Mouse (Mus musculus) cerebellum, adult 8-10 months (tissue): ENCODE results near the gene Ifit1bl1.
"Not testable (repeated sequence)": the region's sequence is repeated elsewhere in the genome, so short reads cannot be mapped to it uniquely, and the experiment has no call there.

ENCODE experiments used
- DNase-seq: peaks from one replicate; pipeline ENCODE4 v3.0.0; 2022

The Ifit1bl1 gene

GRCm38 (mm10) chr19:34601888-34602287 lies at the start of gene Ifit1bl1:
Gene Ifit1bl1 (minus strand): TSS chr19:34601956.
- DNase-seq: not testable (repeated sequence)

- no peak for DNase-seq
Observed at GRCm38 (mm10) chr19:34650997-34651396, 49.2 kb upstream of the Ifit1bl1 start.

DNA sequence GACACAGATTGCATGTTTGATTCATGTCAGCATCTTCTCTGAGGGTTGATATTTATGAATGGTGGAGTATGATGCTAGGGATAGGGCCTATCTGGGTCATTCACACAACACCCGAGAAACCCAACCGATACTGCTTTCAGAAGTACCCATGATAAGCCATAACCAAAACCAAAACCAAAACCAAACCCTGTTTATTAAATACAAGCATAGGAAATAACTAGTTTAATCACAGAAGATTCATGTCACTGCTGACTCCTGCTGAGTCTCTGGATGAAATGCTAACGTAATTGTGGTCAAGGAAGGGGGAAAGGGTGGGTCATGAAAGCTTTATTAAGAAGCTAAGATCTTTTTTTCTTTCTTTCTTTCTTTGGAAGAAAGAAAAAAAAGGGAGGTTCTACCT lies 48.5 kb upstream of the Ifit1bl1 start:
- no peak for DNase-seq

DNA sequence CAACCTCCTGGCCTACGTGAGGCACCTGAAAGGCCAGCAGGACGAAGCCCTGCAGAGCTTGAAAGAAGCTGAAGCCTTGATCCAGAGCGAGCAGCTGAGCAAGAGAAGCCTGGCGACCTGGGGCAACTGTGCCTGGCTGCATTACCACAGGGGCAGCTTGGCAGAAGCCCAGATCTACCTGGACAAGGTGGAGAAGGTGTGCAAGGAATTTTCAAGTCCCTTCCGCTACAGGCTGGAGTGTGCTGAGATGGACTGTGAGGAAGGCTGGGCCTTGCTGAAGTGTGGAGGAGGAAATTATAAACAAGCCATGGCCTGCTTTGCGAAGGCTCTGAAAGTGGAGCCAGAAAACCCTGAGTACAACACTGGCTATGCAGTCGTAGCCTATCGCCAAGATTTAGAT lies 45.9 kb upstream of the Ifit1bl1 start:
- DNase-seq: not testable (repeated sequence)

- DNase-seq: no peak
Observed at GRCm38 (mm10) chr19:34642616-34643015, 40.9 kb upstream of the Ifit1bl1 start.

DNA sequence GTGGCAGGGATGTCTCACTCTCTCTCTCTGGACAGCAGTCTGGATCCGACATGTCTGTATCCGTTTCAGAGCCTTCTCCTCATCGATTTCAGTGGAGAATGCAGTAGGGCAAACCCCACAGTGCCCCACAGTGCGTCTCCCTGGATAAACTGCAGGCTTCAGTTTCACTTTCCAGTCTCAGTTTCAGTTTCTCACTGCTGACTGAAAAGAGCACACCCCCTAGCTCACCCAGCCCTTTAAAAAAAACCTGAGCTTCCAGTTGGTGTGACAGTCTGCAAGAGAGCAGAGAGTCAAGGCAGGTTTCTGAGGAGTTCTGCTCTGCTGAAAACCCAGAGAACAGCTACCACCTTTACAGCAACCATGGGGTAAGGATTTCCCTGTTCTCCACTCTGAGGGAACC lies 38.9 kb upstream of the Ifit1bl1 start, which contains the start of the genes Ifit1bl2 and Ifit1:
Ifit1bl2 (minus strand) TSS at position 121 of the 400 bp plus-strand sequence.
Ifit1 (plus strand) TSS at position 249 of the 400 bp plus-strand sequence.
- DNase-seq: no peak

DNA sequence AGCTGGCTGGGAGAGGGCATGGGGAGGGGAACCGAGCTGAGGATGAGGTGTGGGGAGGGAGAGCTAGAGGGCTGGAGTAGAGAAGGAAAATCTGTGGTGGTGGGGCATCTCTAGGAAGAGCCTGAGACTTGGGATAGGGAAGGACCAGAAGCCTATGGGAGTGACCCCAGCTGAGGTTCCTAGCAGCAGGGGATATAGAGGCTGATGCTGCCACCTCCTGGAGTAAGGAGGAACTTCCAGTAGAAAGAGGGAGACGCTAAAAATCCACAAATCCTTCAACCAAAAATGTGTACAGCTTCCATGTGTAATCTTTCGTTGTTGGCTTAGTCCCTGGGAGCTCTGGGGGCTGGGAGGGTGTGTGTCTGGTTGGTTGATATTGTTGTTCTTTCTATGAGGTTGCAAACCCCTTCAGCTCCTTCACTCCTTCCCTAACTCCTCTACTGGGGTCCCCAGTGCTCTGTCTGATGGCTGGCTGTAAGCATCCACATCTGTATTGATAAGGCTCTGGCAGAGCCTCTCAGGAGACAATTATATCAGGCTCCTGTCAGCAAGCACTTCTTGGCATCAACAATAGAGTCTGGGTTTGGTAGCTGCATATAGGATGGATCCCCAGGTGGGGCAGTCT lies 35.3 kb upstream of the Ifit1bl1 start:
- DNase-seq: peak; percentile 8

DNA sequence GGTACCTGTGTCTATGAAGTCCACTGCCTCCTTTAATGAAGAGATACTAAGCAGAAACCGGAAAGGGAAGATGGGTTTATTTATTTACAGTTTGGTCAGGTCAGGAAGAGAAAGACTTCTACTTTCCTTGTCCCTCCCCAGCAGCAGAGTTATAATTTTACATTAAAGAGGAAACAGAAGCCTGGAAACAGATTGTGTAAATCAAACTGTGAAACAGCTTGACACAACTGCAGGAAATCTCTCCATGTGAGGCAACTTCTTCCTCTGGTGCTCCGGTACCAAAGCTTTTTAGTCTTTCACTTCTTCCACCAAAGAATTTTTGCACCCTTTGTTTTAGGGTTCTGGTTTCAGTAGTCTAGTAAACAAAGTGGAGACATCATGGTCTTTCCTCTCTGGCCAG lies 31.7 kb upstream of the Ifit1bl1 start:
- DNase-seq: no peak

DNA sequence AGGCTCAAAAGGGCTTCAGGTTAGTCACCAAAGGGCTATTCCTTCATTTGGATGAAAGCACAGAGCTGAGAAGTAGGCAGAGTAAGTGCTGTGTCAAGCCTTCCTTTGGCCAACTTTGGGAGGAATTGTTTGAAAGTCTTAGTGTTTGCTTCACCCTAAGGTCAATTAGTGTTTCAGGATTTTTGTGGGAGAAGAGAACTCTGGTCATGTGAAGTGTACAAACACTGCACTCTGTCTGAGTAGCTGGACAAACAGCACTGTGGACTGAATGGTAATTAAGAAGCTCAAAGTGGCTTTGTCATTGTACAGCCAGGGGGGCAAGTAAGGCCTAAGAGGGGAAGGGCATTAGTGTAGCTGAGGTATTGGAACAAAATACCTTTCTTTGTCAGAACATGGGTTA lies 29.7 kb upstream of the Ifit1bl1 start:
- DNase-seq: no peak

DNA sequence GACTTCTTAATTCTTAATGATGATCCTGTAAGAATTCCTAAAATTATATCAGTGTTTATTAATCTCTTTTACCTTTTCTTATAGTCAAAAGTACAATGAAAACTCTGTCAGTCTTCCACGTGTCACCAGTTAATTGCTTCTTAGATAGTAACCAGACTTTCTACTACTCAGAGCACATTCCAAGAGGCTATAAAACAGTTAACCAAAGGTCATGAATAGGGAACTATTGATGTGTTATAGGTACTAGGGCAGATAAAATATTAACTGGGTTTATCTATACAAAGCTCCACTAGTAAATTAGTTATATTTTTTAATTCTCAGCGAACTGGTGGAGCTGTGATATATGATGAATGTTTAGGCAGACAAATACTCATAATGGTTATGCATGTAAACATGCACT lies 25.7 kb upstream of the Ifit1bl1 start:
- DNase-seq: no peak

GRCm38 (mm10) chr19:34624663-34625062 lies 22.9 kb upstream of the Ifit1bl1 start:
- no peak for DNase-seq

GRCm38 (mm10) chr19:34623781-34624180 lies 22.0 kb upstream of the Ifit1bl1 start:
- no peak for DNase-seq

DNA sequence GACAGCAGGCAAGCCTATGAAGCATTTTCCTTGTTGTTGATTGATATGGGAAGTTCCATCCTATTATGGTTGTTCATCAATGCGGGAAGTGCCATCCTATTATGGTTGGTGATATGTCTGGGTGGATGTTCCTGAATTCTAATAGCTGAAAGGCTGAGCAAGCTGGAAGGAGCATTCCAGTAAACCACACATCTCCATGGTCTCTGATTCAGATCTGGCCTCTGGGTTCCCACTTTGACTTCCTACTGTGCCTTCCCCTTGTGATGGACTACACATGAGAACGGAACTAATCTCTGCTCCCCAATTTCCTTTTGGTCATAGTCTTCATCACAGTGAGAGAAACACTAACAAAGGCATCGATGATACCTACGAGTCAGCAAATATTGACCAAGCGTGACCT lies 19.1 kb upstream of the Ifit1bl1 start:
- DNase-seq: no peak

DNA sequence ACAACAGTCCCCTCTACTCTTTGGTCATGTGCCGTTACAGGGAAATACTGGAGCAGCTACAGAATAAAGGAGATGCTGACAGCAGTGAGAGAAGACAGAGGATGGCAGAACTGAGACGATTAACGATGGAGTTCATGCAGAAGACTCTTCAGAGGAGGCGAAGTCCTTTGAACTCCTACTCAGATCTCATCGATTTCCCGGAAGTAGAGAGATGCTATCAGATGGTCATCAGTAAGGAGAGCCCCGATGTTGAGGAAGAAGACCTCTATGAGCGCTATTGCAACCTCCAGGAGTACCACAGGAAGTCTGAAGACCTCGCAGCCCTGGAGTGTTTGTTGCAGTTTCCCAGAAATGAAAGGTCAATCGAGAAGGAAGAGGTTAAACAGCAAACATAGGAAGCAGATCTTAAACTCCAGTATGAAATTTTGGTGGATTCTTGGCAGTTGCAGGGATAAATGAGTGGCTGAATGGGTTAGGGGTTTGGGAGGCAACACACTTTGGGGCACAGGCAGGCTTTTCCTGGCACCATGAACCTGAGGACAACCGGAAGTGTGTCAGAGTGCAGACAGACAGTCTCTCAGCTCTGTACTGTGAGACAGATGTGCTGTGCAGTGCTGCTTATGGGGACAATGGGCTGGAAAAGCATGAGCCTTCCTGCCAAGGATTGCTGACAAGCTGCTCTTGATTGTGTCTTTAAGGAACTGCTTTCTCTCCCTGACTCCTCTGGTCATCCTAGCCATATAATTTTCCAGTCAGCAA lies 10.7 kb upstream of the Ifit1bl1 start:
- DNase-seq: not testable (repeated sequence)

DNA sequence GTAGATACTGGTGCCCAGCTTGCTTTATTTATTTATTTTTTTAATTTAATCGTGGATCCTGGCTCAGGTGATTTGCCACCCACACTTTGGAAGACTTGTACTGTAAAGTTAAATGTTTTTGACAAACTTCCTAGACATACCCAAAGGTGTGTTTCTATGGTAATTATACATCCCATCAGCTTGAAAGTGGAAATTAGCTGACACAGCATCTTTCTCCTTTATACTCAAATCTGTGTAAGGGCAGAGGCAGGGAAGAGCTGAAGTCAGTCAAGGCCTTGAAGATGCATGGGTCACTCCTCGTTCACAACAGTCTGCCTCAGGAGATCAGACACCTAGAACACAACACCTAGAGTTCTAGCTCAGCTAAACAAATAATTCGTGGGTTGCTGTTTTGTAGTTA lies 8.4 kb upstream of the Ifit1bl1 start:
- DNase-seq: not testable (repeated sequence)

- not testable (repeated sequence) for DNase-seq
Observed at GRCm38 (mm10) chr19:34607237-34608051, 5.7 kb upstream of the Ifit1bl1 start, which contains the start of gene Ifit3b. Gene Ifit3b (plus strand): TSS chr19:34607970.

DNA sequence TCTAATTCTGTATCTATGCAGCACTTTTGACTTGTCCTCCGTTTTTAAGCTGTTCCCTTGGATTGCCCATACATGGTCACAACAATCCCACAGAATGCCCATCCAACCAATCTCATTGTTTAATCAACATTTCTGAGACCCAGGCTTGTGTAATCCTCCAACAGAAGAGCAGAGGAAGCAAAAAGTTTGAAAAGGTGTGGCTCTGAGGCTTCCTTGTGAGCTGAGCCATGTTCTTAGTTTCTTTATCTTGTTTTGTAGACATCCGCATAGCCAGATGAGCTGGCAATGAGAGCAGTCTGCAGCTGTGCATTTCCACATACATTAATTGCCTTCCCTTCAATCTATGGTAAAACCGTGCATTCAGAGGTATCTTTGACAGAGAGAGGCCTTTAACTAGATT lies 3.7 kb upstream of the Ifit1bl1 start:
- no peak for DNase-seq

- not testable (repeated sequence) for DNase-seq
Observed at GRCm38 (mm10) chr19:34599250-34599649, 2.5 kb downstream of the Ifit1bl1 start.

GRCm38 (mm10) chr19:34598341-34598740 lies 3.4 kb downstream of the Ifit1bl1 start:
- DNase-seq: peak; percentile 28

- DNase-seq: no peak
Observed at GRCm38 (mm10) chr19:34596811-34597210, 4.9 kb downstream of the Ifit1bl1 start.

DNA sequence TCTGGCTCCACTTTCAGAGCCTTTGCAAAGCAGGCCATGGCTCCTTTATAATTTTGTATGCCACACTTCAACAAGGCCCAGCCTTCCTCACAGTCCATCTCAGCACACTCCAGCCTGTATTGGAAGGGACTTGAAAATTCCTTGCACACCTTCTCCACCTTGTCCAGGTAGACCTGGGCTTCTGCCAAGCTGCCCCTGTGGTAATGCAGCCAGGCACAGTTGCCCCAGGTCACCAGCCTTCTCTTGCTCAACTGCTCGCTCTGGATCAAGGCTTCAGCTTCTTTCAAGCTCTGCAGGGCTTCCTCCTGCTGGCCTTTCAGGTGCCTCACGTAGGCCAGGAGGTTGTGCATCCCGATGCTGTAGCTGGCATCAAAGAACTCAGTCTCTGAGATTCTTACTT lies 7.2 kb downstream of the Ifit1bl1 start:
- not testable (repeated sequence) for DNase-seq

- DNase-seq: no peak
Observed at GRCm38 (mm10) chr19:34593456-34593855, 8.3 kb downstream of the Ifit1bl1 start.

DNA sequence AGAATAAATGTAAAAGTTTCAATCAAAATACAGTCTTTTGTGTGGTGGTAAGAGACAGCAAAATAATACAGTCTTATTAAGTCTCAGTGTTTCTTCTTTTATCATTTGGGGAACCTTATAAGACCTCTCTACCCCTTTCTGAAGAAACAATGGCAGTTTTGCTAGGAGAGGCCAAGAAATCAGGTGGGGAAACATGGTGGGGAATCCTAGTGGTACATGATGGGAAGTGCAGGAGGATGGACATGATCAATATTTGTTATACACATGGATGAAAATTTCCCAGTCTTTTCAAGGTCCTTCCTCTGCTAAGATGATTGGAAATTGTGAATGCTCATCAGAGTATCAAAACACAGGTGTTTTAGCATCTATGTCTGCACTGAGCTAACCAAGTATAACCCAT lies 12.8 kb downstream of the Ifit1bl1 start:
- DNase-seq: no peak
